Mouse (Mus musculus) common myeloid progenitor, adult 5-6 weeks (primary cell): Measurements from ENCODE around the gene Tanc1. TPM values are rescaled to one million over a fixed set of nuclear protein-coding genes. Genes with fewer than 3 reads are reported as not detected.

Experiments
- ATAC-seq: replicated peaks from 2 replicates; pipeline ENCODE4 v1.8.0; 2016; ENCODE audit warnings: low read depth, mild to moderate bottlenecking, moderate TSS enrichment, inconsistent platforms; ENCODE audit not compliant: poor library complexity, severe bottlenecking
- total RNA-seq: library from RNA; stranded (forward); fragments of 200-1000, 187-1606 nt; gene quantifications from 2 replicates; pipeline ENCODE4 v1.2.3, GENCODE M21; 2017

The Tanc1 gene
- total RNA-seq, 1 experiment from 2014 or later, result 6.3 TPM

- ATAC-seq, result no peak
These were observed 98.9 kb downstream of the Tanc1 start for GRCm38 (mm10) chr2:59710771-59711170.

DNA sequence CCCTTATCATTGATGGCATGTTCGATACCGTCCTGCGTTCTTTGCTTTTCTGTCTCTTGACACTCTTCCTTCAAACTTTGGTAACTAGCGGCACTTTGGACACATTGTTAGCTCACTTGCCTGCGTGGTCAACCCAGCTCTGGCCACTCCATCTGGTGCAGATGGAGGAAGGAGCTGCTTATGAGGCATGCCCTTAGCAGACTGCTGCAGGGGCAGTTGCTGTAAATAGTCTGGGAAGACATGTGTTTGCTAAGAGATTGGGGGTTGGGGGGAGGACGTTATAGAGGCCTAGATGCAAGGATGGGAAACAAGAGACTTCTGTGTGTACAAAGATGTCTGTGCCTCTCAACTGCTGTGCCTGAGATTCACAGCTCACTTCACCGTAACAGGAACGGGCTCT, 100.2 kb downstream of the Tanc1 start:
- ATAC-seq, result no peak

DNA sequence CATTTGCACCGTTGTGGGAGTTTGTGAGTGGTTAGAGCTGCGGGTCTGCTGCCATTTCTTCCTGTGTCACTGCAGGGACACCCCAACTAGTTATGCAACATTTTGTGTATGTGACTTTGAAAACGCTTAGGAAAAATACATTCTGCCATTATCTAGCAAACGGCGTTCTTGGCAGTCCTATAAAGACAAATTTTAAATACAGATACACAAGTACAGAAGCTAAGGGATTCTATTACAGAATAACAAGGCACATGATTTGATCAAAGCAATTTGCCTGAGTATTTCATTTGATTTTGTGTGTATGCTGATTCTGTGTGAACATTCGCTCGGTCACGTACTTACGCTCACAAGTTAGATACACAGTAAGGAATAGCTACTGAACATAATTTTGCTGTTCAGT, 100.6 kb downstream of the Tanc1 start:
- ATAC-seq, result no peak

GRCm38 (mm10) chr2:59713626-59714556, 102.0 kb downstream of the Tanc1 start:
- no peak for ATAC-seq

DNA sequence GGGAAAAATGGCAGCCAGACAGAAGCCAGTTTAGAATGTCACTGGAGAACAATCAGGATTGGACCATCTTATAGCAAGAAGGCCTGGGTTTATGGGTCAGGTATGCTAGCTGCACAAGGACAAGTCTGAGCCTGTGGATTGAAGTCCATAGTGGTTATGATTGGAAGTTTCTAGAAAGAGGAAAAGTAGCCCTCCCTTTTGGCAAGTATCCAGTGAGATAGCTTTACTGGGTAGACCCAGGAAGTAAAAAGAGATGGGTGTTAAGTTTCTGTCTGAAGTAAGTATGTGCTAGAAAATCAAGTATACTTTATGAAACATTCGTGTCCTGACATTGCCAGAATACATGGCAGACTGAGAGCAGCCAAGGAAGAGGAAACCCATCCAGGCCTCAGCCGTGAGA, 103.2 kb downstream of the Tanc1 start:
- no peak for ATAC-seq

DNA sequence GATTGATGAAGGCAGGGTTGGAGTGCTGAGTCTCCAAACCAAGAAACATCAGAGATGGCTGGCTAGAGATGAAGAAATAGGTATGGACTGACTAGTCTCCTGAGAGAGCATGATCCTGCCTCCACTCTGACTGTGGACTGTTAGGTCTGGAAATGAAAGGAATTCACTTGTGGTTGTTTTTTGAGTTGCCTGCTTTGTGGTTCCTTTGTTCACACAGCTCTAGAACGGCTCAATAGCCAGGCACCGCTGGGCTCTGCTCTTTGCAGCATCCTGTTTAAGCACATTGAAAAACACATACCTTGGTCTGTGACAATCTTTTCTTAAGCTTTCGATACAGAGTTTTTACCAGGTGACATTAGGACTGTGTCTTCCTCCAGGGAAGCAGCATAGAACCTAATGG, 104.6 kb downstream of the Tanc1 start:
- no peak for ATAC-seq

DNA sequence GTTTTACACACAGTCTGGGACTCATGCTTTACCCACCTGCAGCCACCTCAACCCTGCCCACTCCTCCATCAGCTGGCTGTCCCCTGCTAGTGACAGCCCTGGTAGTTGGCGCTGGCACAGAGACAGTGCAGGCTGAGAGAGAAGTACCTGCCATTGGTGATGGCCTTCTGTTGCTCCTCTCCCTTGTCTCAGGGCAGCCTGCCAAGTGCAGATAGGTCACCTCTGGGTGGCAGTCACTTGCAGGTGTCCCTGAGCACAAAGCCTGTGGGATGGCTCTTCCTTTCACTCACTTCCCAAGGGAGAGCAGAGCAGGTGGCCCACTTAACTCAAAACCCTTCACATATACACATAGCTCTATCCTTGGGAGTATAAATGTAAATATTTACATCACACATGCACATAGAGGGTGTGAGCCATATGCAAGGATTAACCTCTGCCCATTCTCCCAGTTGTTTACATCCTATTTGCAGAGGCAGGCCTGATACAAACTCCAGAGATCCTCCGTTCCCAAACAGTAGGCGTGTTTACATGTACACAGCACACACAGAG, 106.0 kb downstream of the Tanc1 start:
- ATAC-seq, result no peak

- no peak for ATAC-seq
These were observed 107.0 kb downstream of the Tanc1 start for GRCm38 (mm10) chr2:59718601-59719416.

- ATAC-seq, result no peak
These were observed 108.0 kb downstream of the Tanc1 start for GRCm38 (mm10) chr2:59719831-59720230.

GRCm38 (mm10) chr2:59721119-59721518, 109.3 kb downstream of the Tanc1 start:
- peak; percentile 36; the same call in 1 of the 2 replicates for ATAC-seq

DNA sequence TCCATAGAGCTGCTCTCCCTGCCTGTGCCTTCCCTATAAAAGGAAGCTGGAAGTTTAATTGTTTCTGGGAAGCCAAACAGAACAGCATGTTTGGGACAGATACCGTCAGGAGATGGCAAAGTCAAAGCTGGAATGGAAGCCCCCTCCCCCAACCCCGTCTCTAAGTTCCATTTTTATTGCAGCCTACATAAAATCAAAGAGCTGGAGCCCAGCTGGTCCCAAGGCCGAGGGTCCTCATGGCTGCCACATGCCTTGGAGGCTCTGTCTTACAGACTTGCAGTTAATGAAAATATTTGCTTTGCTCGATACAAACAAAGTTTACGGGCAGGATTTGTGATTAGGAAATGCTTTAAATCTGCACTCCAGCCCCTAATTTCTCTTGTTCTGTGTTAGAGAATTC, 109.9 kb downstream of the Tanc1 start:
- no peak for ATAC-seq

DNA sequence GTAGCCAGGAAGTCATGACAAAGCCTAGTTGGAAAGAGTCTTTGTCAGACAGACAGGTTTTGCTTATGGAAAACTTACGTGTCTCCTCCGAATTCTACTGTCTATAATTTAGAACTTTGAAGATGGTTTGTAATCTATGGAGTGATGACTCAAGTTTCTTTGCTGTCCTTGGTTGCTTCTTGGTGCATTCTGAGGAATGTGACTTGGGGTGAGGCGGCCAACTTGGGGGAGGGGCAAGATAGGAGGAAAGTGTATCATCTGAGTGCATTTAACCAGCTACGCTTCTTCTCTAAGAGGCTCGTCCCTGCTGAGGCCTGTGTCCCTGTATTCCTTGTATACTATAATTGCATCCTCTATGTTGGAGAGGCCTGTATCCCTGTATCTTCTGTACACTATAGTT, 111.5 kb downstream of the Tanc1 start:
- no peak for ATAC-seq

DNA sequence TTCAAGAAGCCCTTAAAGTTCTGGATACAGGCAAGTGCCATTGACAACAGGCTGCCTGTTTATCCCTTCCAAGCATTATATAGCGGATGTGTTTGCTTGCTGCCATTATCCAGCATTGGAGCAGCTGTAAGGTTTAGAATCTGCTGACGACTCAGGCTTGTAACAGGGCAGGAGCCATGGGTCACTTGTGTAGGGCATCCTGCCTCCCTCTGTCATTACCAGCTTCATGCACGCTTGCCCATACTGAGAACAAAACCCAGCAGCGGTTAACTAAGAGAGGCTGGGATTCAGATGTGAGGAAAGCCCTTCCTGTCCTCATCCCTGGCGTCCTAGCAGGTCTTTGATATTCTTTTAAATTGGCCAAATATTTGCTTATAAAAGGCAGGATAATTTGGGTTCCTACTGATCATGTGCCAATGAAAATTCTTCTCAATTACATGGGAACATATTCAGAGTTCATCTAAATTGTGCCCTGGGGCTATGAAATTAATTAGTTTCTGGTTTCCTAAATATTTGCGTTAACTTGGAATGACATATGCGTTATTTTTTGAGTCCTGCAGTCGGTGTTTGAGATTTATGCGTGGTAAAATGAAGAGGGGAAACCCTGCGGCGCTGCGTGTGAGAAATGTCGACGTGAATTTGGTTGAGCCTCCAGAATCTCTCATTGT, 113.8 kb downstream of the Tanc1 start:
- ATAC-seq, result no peak

DNA sequence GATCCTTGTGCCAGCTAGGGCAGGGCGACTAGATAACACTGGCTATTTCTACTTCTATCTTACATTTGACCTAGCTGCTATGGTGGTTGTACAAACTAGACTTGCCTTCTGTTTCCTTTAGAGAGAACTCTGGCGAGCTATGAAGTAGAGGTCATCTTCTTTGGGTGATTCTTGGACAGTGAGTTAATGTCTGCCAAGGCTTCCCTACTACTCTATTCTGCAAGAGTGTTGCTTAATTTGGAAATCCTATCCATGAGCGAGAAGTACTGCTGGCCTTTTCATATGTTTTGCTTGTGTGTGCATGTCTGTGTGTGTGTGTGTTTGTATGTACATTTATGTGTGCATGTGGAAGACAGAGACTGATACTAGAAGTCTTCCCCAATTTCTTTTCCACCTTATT, 120.0 kb downstream of the Tanc1 start:
- ATAC-seq, result no peak

DNA sequence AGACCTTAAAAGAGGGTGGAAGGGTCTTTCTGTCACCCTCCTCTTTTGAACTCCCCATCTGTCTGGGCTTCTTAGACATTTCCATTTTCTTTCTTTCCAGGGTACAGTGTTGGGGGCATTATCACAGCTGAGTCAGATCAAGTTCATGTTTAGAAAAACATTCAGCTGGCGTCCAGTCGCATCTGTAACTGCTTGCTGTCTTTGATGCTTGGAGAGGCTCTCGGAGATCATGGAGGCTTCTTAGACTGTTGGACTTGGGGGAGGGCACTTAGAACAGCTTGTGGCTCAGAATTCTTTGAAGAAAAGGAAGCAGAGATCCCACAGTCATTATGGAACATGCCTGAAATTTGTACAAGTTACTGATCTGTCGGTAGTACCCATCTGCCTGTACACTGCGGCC, 121.6 kb downstream of the Tanc1 start:
- ATAC-seq, result no peak

DNA sequence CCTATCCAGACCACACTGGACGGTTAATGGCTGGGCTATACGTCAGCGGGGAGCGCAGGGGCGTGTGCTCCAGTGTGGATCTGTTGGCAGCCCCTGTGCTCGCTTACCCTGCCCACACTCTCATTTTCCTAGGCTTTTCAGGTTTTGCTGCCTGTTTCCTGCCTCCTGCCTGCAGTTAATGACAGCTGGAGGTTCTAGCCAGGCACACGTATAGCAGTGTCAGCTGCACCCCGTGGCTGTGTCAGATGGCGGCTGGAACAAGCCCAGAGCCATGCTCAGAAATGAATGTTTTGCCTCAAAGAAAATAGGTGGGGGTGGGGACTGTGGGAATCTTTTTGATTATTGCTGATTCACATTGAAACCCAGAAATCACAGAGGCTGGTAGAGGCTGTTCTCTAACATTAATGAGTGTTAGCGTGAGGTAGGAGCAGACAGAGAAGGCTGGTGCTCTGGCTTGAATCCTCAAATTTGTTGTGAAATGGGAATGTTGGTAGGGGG, 124.6 kb downstream of the Tanc1 start:
- no peak for ATAC-seq

- ATAC-seq, result no peak
These were observed 125.5 kb downstream of the Tanc1 start for GRCm38 (mm10) chr2:59737368-59737767.

DNA sequence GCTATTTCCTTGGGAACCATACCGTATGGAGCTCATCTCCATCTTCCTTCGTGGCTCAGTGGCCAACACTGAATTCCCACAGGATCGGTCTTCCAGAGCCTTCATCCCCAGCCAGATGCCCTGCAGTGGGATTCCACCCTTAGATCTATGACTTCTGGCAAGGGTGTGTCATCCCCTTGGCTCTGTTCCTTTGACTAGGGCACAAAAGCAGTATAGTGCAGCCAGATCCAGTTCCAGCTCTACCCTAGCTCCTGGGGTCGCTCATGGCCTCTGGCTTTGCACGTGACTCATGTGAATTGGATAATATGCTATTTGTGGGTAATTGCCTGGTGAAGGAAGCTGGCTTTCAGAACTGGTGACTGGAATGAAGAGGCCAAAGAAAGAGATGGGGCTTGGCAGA, 126.5 kb downstream of the Tanc1 start:
- ATAC-seq, result no peak

- no peak for ATAC-seq
These were observed 127.2 kb downstream of the Tanc1 start for GRCm38 (mm10) chr2:59739036-59739435.

GRCm38 (mm10) chr2:59742500-59743116, 130.8 kb downstream of the Tanc1 start:
- ATAC-seq, result no peak
